Mouse (Mus musculus): ENCODE measurements around the gene Dnajc7.

Gene Dnajc7

DNA sequence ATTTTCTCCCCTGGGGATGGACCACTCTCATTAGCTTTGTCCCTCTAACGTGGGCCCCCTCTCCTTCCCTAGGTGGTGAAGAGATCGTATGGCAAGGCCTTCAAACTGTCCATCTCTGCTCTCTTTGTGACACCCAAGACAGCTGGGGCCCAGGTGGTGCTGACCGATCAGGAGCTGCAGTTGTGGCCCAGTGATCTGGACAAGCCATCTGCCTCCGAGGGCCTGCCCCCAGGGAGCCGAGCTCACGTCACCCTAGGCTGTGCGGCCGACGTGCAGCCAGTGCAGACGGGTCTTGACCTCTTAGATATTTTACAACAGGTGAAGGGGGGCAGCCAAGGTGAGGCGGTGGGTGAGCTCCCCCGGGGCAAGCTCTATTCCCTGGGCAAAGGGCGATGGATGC lies 39.7 kb downstream of the Dnajc7 start:
- DNase-seq (ENCODE audit: low spot score in 2 of 2): peak in 1 of 2 experiments; percentile 51

DNA sequence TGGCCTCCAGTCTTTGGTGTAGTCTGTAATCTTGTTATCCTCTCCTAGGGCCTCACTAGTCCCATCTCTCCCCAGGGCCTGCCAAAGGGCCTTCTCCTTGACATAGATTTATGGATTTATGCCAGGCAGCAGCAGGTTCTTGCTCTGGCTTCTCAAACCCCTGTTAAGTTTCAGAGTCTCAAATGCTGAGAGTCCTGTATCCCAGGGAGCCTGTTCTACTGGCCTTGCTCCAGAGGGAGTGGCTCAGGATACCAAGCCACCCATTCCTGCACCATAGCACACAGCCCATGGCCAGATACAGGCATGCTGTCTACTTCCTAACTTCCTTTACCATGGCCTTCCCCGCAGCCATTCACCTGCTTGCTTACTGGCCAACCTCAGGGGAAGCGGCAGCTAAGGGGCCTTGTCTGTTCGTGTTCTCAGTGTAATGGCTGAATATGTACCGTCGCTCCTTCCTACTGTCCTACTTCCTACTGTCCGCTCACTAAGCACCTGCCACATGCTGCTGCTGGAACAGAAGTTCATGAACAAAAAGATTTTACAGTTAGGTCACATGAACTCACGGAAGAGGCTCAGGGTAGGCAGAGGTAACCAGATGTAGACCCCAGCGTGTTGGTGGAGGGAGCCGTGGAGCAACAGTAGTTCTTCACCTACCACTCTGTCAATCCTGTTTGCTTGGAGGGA lies 40.7 kb downstream of the Dnajc7 start:
- DNase-seq (ENCODE audit: low spot score in 2 of 2): no peak

DNA sequence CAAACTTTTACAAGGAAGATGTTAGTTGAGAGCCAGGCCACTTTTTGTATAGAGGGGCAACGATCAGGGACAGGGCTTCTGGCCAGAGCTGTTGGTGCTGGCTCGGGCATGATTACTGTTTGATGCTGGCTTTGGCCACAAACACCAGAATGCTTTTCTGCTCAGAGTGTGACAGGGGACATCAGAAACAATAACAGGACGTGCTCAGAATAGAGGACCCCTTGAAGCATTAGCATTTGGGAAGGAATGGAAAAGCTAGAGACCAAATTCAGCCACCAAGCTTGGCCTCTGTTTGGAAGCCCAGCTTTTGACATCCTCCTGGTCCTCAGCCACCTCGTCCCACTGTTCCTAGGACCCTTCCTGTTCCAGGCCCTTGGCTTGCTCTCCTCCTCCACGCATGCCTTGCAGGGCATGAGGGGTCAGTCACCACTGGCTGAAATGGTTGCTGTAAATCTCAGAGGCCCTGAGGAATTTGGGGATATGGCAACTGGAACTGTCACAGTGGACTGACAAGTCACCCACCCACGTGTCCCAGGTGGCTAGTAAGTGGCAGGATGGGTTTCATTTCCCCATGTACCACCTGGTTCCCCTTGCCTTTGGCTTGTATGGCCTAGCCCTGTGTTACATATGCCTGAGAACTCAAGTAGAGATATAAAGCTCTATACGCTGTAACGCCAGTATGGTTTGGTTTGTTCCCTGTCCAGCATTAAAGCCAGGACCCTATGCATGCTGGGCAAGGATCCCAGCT lies 41.9 kb downstream of the Dnajc7 start:
- peak in 1 of 2 experiments; percentile 51 for DNase-seq (ENCODE audit: low spot score in 2 of 2)

DNA sequence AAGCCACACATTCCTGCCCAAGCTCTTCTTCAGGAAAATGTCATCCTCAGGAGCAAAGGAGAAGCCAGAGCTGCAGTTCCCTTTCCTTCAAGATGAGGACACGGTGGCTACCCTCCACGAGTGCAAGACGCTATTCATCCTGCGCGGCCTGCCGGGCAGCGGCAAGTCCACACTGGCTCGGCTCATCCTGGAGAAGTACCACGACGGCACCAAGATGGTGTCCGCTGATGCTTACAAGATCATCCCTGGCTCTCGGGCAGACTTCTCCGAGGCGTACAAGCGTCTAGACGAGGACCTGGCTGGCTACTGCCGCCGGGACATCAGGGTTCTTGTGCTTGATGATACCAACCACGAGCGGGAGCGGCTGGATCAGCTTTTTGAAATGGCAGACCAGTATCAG lies 43.7 kb downstream of the Dnajc7 start:
- no peak for DNase-seq (ENCODE audit: low spot score in 2 of 2)

DNA sequence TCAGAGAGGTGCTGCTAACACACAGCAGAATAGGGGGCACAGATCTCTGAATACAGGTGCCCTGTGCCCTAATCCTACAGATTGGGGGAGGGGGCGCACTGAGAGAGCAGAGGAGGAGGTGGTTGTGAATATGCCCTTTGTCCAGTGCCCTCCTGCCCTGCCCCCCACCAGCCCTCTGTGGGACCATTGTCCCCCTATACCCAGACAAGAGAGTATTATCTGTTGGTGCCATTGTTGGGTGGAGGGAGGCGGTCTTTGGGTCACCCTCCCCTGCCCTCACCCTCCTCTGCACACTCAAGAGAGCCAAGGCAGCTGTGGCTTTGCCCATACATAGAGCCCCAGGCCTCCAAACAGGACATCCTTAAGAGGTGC lies 44.5 kb downstream of the Dnajc7 start:
- DNase-seq (ENCODE audit: low spot score in 2 of 2): no peak

DNA sequence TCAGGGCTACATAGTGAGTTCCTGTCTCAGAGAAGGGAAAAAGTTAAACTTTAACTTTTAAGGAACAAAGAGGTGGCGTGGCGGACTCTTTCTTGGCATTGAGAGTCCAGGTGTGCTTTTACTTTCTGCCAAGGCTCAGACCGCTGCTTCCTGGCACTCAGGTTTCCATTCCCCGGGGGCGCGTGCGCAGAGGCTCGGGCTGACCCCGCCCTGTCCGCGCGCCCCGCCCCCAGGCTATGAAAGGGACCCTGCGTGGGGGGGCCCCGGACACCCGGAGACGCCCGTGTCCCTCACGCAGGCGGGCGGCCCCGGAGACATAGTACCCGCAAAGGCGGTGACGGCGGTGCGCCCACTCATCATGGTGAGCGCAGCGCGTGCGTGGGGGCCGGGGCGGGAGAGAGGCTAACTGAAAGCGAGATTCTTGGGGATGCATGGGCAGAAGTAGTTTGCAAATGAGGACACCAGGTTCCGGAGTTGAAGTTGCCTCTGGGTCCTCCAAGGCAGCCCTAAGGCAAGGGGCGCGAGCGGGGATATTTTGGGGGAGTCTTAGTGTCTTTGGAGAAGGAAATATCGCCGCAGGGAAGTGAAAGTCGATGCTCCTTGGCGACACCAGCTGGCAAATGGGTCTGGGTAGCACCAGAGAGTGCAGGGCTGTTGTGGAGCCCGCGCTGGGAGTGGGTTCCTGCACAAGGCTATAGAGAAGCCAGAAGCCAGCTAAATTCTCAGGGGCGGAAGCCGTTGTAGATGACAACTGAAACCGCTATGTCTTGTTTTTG lies 45.1 kb downstream of the Dnajc7 start, which contains the start of gene Cnp:
Gene Cnp, plus strand, starts transcription at position 197 of the 776 bp plus-strand sequence.
- peak; percentile 72 to 88 for DNase-seq (ENCODE audit: low spot score in 2 of 2)

DNA sequence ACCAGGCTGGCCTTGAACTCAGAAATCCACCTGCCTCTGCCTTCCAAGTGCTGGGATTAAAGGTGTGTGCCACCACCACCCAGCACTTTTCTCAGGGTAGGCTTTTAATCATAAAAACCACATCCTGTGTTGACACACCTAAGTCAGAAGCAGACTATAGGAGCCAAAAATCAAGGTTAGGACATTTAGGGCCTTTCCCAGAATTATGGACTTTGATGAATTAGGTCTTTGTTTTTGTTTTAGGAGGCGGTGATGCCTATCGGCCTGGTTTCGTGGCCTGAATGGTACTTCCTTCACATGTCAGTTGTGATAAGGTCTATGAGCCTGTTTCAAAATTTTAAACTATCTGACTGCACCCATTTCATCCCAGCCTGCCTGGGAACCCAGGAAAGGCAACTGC lies 45.8 kb downstream of the Dnajc7 start:
- DNase-seq (ENCODE audit: low spot score in 2 of 2): no peak

DNA sequence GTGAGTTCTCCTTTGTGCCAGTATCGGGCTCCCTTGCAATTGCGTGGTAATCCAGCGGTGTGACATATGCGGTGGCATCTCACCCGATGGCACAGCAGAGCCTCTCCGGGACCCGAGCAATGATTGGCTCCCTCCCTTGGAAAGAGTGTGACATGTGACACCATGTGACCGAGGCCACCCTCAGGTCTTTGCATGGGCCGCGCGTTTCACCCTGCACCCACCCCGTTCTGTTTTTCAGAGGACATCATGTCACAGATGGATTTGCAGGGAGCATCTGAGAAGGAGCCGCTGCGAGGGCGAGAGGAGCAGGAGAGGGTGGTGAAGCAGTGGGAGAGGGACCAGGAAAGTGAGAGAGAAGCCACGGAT lies 48.8 kb downstream of the Dnajc7 start:
- no peak for DNase-seq (ENCODE audit: low spot score in 2 of 2)

DNA sequence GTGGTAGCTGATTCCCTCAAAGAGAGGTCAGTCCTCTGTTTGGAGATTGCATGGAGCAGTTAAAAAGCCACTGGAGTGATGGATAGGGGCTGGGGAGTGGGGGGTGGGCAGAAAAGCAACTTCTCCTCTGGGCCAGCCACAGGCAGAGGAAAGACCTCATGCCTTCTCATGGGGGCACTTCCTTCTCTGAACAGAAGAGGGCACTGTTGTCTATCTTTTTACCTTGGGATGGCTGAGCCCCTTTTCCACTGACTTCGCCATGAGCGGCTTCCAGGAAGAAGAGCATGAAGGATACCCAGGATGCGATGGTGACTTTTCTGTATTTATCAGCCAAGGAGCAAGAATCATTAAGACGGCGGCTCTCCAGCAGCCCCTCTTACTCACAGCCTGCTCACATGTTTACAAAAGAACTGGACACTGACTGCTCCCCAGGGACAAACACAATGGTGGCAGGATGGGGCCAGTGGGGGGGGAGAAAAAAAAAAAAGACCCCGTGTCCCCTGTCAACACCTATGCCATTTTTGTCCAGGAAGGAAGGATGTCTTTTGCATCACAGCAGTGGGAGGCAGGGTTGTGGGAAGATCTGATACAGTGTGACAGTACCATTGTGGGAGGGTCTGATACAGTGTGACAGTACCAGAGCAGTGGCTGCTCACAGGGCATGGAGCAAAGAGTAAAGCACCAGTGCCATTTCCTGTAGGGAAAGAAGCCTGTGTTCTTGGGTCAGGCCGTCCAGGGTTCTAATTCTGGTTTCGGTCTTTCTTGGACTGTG lies 49.4 kb downstream of the Dnajc7 start:
- DNase-seq (ENCODE audit: low spot score in 2 of 2): peak; percentile 59 to 68

DNA sequence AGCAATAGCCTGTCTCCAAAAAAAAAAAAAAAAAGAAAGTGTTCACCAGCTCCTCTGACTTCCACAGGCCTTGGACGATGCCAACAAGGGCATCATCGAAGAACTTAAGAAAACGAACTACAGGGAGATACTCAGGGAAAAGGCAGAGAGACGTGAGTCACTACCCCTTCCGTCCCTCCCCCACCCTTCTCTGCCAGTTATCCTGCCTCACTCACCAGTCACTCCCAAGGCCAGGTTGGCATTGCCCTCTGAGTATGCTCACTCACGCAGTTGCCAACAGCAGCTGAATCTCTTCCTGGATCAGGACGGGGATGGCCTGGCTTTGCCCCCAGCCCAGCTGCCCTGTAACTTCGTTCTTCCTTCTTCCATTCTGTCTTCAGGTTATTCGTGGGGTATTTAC lies 50.2 kb downstream of the Dnajc7 start:
- DNase-seq (ENCODE audit: low spot score in 2 of 2): no peak

DNA sequence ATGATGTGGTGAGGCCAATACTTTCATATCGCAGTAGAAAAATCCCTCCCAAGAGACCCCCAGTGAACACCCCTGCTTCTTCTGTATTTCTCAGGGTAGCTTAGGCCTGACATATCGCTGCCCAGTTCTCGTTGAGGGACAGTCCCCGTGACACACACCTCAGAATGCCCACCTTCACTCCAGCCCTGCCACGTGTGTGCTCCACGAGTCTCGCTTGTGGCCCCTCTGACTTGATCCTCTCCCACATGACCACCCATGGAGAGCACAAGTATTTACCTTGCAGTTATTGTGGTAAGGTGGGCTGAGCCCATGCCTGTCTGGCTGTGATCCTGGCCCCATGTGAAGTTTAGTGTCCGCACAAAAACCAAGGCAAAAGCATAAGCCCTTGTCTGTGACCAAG lies 51.3 kb downstream of the Dnajc7 start:
- DNase-seq (ENCODE audit: low spot score in 2 of 2): no peak

DNA sequence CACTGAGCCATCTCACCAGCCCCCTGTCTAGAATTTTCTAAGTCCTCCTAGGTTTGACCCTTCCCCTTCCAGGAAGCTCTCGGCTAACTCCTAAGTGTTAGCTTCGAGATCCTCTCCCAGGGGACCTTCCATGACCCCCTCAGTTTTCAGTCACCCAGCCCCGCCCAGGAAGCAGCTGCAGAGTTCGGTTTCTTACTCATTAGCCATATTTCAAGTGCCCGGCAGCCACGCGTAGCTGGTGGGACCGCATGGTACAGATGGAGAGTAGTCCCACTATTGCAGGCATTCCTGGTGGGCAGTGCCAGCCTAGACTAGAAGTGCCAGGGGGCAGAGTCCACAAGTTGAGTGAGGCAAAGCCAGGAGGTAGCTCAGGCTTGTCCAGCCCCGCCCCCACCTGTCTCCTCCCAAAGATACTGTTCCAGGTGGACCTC lies 52.1 kb downstream of the Dnajc7 start:
- peak in 1 of 2 experiments; percentile 56 for DNase-seq (ENCODE audit: low spot score in 2 of 2)

DNA sequence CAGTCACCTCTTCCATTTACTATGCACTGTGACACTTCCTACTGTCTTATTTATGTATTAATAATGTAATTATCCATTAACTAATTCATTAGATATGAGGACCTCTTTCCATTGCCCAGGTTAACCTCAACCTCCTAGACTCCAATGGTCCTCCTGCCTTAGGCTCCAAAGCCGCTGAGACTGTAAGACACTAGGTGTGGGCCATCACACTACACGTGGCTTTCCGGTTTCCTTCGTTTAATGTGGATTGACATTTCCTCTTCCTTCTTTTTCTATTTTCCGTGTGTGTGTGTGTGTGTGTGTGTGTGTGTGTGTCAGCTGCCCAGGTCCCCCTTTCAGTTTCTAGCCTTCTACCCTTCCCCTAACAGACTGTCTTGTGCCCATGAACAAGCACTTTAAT lies 52.7 kb downstream of the Dnajc7 start:
- DNase-seq (ENCODE audit: low spot score in 2 of 2): no peak

DNA sequence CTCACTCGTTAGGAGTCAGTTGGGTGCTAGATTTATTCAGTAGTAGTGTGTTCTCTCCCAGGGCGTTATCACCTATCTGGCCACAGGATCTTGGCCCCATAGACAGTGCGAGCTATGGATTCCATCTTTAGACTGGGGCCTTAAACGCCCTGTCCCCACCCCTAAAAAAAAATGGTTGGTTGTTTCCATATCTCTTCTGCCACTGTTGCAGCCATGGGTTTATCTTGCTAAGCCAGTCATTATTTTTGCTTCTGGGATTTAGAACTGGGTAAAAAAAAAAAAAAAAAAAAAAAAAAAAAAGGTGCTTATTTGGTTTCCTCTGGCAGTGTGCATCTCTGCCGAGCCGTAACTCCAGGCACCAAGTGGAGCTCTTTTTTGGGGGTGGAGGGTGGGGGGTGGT lies 55.3 kb downstream of the Dnajc7 start:
- DNase-seq (ENCODE audit: low spot score in 2 of 2): no peak

DNA sequence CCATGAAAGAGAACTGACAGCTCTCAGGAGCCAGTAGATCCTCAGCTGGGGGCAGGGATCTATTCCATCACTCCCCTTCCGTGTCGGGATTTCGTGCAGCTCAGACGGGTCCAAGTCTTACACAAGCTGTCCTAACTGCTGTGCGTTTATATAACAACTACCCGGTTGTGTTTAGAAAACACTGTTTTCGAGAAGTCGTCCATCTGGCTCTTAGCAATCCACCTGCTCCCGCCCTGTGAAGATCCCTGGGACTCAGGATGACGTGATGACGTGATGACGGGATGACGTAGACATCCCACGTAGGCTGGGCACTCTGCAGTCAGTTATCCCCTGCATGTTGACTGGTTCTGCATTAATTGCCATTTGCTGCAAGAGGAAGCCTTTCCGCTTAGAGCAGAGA lies 55.7 kb downstream of the Dnajc7 start:
- no peak for DNase-seq (ENCODE audit: low spot score in 2 of 2)

DNA sequence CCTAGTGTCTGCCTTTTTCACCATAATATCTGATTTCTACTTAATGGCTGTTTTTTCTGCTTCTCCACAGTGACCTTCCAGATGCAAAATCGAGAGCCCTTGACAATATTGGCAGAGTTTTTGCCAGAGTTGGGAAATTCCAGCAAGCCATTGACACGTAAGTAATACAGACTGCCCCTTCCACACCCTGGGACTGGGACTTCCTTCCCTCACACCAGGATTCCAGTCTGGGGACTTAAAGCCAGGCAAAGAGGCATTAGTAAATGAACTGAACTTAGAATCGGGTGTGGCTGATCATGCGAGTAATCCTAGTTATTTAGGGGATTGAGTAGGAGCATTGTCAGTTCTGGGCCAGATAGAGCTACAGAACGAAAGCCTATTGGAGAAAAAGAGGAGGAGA lies 58.2 kb downstream of the Dnajc7 start:
- no peak for DNase-seq (ENCODE audit: low spot score in 2 of 2)

DNA sequence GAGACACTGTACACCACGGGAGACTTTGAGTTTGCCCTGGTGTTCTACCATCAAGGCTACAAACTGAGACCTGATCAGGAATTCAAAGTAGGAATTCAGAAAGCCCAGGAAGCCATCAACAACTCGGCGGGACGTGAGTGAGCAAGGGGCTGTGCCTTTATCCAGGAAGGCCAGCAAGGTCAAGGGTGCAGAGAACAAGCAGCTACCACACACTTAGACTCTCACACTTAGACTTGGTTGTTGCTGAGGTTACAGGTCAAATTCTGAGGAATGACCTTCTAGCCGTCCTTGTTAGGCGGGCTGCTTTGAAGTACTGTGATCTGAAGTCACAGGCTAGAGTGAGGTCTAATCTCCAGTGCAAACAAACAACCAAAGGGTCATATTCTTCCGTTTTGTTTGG lies 60.5 kb downstream of the Dnajc7 start:
- DNase-seq (ENCODE audit: low spot score in 2 of 2): no peak

DNA sequence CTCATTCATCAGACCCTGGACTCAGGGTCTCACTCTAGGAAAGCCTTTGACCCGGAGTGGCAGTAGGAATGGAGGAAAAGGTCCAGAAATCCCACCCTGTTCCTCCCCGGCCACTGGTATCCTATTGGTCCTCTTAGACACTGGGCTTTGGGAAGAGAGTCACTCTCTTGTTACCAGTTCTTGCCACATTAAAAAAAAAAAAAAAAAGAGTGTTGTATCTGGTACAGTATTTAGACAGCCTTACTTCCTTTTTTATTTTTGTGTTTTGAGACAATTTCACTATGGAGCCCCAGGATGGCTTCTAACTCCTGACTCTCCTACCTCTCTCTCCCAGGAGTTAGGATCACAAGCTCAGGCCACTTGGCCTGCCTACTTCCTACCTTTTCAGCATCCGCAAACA lies 62.4 kb downstream of the Dnajc7 start:
- no peak for DNase-seq (ENCODE audit: low spot score in 2 of 2)

DNA sequence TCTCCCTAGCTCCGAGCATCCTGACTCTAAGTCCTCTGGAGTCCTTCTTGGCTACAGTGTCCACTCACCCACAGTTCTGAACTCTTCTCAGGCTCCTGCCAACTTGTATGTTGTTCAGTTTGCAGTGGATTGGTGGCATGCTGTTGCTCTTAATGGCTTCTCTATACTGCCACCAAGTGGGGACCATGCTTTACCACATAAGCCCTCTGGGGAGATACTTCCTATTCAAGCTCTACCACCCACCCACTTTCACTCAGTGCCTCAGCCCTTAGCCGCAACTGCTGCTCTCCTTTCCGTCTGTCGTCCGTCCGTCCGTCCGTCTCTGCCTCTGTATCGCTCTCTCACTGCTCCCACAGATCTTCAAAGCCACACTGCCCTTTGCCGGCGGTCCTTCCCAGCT lies 64.4 kb downstream of the Dnajc7 start:
- peak in 1 of 2 experiments; percentile 73 for DNase-seq (ENCODE audit: low spot score in 2 of 2)

DNA sequence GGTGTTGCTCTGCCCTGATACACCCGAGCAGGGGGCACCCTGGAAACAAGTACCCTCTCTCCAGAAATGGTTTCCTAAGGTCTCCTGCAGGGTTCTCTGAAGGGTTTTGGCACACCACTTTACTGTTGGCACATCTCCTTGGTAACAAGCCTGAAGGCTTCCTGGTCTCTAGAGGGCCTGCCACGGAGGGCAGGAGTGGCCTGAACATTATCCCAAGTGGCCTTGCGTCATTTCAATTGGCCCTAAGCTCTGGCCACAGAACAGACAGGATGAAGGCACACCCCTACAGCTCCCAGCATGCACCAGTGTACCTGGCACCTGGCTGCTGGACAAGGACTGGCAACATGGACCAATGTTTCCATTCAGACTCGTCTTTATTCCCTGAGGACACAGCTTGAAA lies 67.1 kb downstream of the Dnajc7 start:
- DNase-seq (ENCODE audit: low spot score in 2 of 2): no peak

DNA sequence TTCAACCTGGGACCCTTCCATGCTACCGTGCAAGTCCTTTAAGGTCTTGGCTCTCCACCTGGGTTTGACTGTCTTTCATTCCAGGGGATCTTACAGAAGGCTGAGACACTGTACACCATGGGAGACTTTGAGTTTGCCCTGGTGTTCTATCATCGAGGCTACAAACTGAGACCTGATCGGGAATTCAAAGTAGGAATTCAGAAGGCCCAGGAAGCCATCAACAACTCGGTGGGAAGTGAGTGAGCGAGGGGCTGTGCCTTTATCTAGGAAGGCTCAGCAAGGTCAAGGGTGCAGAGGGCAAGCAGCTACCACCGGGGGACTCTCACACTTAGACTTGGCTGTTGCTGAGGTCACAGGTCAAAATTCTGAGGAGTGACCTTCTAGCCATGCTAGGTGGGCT lies 69.9 kb downstream of the Dnajc7 start:
- no peak for DNase-seq (ENCODE audit: low spot score in 2 of 2)

DNA sequence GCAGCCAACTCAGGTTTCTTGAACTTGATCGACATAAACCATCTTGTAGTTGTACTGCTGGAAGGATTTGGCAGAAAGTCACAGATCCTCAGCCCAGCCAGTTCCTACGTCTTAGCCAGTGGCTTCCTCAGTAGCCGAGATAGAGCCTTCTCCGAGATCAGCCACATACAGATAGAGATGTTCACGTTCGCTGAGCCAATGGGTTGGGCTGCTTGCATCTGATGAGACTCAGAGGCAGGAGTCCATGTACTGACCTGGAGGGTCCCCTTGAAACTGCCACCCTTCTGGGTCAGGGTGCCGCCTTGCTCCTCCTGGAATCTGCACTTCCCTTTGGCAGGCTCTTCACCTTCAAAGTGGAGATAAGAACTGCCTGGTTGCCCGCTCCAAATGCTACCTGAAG lies 70.5 kb downstream of the Dnajc7 start:
- no peak for DNase-seq (ENCODE audit: low spot score in 2 of 2)

Data from spleen, postnatal 10 days (tissue).